12 mouse cellular contexts compared by ENCODE assay signal in genomic region chr13:98008588-98008987, GRCm38 (mm10).
DNase-seq lines count a peak whose midpoint lies in the region; ATAC-seq and TF ChIP-seq lines count a peak whose summit lies in the region.
"Had no signal": no experiment of that assay in that cellular context is flagged by ENCODE, and none has a peak within 500 bp of the region (broad histone marks: within the 10 kb centered on the region; RNA-seq: fewer than 3 reads in every experiment).

No protein-coding gene starts in this region.

- no peaks in the 10 kb centered on the region for H3K9me3 ChIP-seq in forebrain, embryonic 14.5 days (replicated peaks; ENCODE audit: control insufficient read depth, low read length)
- H3K9me3 ChIP-seq: G1E; hindbrain, embryonic 15.5 days; midbrain, embryonic 10.5 days had no signal

- no peak overlapping the region for H3K27ac ChIP-seq in forebrain, embryonic 14.5 days (ENCODE audit: low read depth, low read length)
- H3K27ac ChIP-seq in thymus, adult 2 months (ENCODE audit: control insufficient read depth, insufficient read depth, low read length), result no peak overlapping the region
- H3K27ac ChIP-seq: hindbrain, embryonic 15.5 days; midbrain, embryonic 10.5 days had no signal

- no peak for TF ChIP-seq POLR2A in thymus, adult 2 months (IDR thresholded peaks at IDR 0.05; ENCODE audit: control insufficient read depth, extremely low read depth, insufficient read depth, low read length, poor library complexity)

- no peak overlapping the region for H3K4me2 ChIP-seq in forebrain, embryonic 14.5 days (ENCODE audit: low read length)
- H3K4me2 ChIP-seq: hindbrain, embryonic 15.5 days had no signal

- no peak overlapping the region for H3K4me3 ChIP-seq in forebrain, embryonic 14.5 days (ENCODE audit: low read depth, low read length)
- H3K4me3 ChIP-seq in thymus, adult 2 months (ENCODE audit: control insufficient read depth, insufficient read depth, low read length), result no peak overlapping the region
- H3K4me3 ChIP-seq: hindbrain, embryonic 15.5 days; midbrain, embryonic 10.5 days had no signal

- TF ChIP-seq CTCF in thymus, adult 2 months (IDR thresholded peaks at IDR 0.05; ENCODE audit: borderline replicate concordance, control insufficient read depth, extremely low read depth, insufficient read depth, low read length, poor library complexity), result no peak

- no peak overlapping the region for H3K9ac ChIP-seq in forebrain, embryonic 14.5 days (ENCODE audit: low read length)
- H3K9ac ChIP-seq: hindbrain, embryonic 15.5 days had no signal

- no peaks in the 10 kb centered on the region for H3K36me3 ChIP-seq in forebrain, embryonic 14.5 days (ENCODE audit: control insufficient read depth, insufficient read depth, low read length)
- H3K36me3 ChIP-seq in thymus, adult 2 months (ENCODE audit: control insufficient read depth, insufficient read depth, low read length), result no peaks in the 10 kb centered on the region
- H3K36me3 ChIP-seq: G1E; hindbrain, embryonic 15.5 days; midbrain, embryonic 10.5 days had no signal

- no peaks in the 10 kb centered on the region for H3K4me1 ChIP-seq in forebrain, embryonic 14.5 days (ENCODE audit: control insufficient read depth, insufficient read depth, low read length)
- H3K4me1 ChIP-seq in thymus, adult 2 months (replicated peaks; ENCODE audit: control insufficient read depth, insufficient read depth, low read length), result no peaks in the 10 kb centered on the region
- H3K4me1 ChIP-seq: hindbrain, embryonic 15.5 days; midbrain, embryonic 10.5 days had no signal

- H3K27me3 ChIP-seq in forebrain, embryonic 14.5 days (replicated peaks; ENCODE audit: control insufficient read depth, insufficient read depth, low read length), result no peaks in the 10 kb centered on the region
- H3K27me3 ChIP-seq in thymus, adult 2 months (ENCODE audit: control insufficient read depth, insufficient read depth, low read length), result no peaks in the 10 kb centered on the region
- H3K27me3 ChIP-seq: hindbrain, embryonic 15.5 days had no signal

- WGBS in forebrain, embryonic 14.5 days, result 90% methylated on average over 10 of the region's 10 CpGs
- WGBS in thymus, adult 2 months, result 84% methylated on average over 10 of the region's 10 CpGs

- peak; percentile 75 for DNase-seq in kidney, adult 9 months
- no peak for DNase-seq in kidney, postnatal 4 days
- DNase-seq in adrenal gland, postnatal 36 days, result peak; percentile 36 to 50
- DNase-seq in heart, postnatal 4 days, result peak; percentile 73
- peak; percentile 70 for DNase-seq in lung, postnatal 36 days
- DNase-seq in forebrain, embryonic 14.5 days (ENCODE audit: low spot score), result no peak
- no peak for DNase-seq in thymus, adult 2 months
- no peak for DNase-seq in thymus, postnatal 14 days
- DNase-seq: cerebellum, postnatal 25 days had no signal

- no peak for ATAC-seq in forebrain, embryonic 14.5 days

Comparison
In these comparisons a context has a peak if more than half of its experiments do, and no peak if none do; other contexts are left out.
1. DNase-seq: peak in kidney, adult 9 months (single experiment), adrenal gland, postnatal 36 days (2 of 2), heart, postnatal 4 days (single experiment) and lung, postnatal 36 days (single experiment); none in kidney, postnatal 4 days (0 of 2), forebrain, embryonic 14.5 days (single experiment), thymus, adult 2 months (single experiment) and thymus, postnatal 14 days (single experiment).